25 mouse cellular contexts compared by ENCODE assay signal in the genomic region with DNA sequence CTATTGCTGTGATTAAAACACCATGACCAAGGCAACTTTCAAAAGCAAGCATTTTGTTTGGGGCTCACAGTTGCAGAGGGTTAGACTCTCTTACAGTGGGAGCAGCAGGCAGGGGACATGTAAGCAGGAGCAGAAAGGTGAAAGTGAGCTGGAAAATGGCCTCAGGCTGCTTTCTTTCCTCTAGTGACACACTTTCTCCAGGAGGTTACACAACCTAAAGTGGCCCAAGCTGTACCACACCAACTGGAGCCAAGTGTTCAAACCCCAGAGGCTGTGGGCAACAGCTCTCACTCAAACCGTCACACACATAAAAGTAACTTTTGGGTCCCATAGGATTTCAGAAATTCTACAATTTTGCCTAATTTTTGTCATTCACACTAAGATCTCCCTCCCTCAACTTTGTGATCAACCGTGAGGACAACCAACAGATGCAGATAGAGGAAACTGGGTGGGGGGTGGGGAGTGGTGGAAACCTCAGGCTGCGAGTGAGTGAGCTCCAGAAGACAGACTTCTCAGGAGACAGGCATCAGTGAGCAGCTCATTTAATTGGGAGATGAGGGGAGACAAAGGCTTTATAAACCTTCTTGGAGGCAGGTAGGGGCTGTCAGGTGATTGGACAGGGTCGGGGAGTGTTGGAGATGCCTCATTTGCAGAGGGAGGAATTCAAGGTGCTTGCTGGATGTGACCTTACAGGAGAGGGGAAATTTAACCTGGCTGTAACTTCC. TPM values are rescaled to one million over a fixed set of nuclear protein-coding genes. Genes with fewer than 3 reads are reported as not detected.
DNase-seq lines count a peak whose midpoint lies in the region; ATAC-seq and TF ChIP-seq lines count a peak whose summit lies in the region.
"Had no signal": no experiment of that assay in that cellular context is flagged by ENCODE, and none has a peak within 500 bp of the region (broad histone marks: within the 10 kb centered on the region; RNA-seq: fewer than 3 reads in every experiment).

No protein-coding gene starts in this region.

- no peak overlapping the region for H3K9ac ChIP-seq in liver, postnatal 0 days (replicated peaks)
- H3K9ac ChIP-seq in liver, embryonic 11.5 days (ENCODE audit: low read depth, low read length), result no peak overlapping the region
- H3K9ac ChIP-seq in hindbrain, postnatal 0 days (replicated peaks; ENCODE audit: low read length), result no peak overlapping the region
- H3K9ac ChIP-seq: embryonic facial prominence, embryonic 12.5 days; midbrain, embryonic 15.5 days had no signal

- no peak overlapping the region for H3K4me2 ChIP-seq in liver, postnatal 0 days (ENCODE audit: low read depth, low read length)
- H3K4me2 ChIP-seq in liver, embryonic 11.5 days, result no peak overlapping the region
- H3K4me2 ChIP-seq in hindbrain, postnatal 0 days (ENCODE audit: low read depth, low read length), result no peak overlapping the region
- H3K4me2 ChIP-seq: embryonic facial prominence, embryonic 12.5 days; midbrain, embryonic 15.5 days had no signal

- TF ChIP-seq EP300 in liver, postnatal 0 days (IDR thresholded peaks at IDR 0.05; ENCODE audit: low read depth), result no peak

- H3K36me3 ChIP-seq in liver, postnatal 0 days (replicated peaks; ENCODE audit: insufficient read depth, low read length), result no peaks in the 10 kb centered on the region
- no peaks in the 10 kb centered on the region for H3K36me3 ChIP-seq in liver, embryonic 11.5 days (ENCODE audit: control insufficient read depth, insufficient read depth, low read length)
- H3K36me3 ChIP-seq in hindbrain, postnatal 0 days (ENCODE audit: insufficient read depth, low read length), result no peaks in the 10 kb centered on the region
- H3K36me3 ChIP-seq: embryonic facial prominence, embryonic 12.5 days; midbrain, embryonic 15.5 days had no signal

- no peaks in the 10 kb centered on the region for H3K9me3 ChIP-seq in liver, postnatal 0 days (ENCODE audit: low read length)
- no peaks in the 10 kb centered on the region for H3K9me3 ChIP-seq in liver, embryonic 11.5 days (ENCODE audit: control insufficient read depth, low read length)
- no peaks in the 10 kb centered on the region for H3K9me3 ChIP-seq in hindbrain, postnatal 0 days (ENCODE audit: low read length)
- H3K9me3 ChIP-seq: embryonic facial prominence, embryonic 12.5 days; megakaryocyte, embryonic 14.5 days; midbrain, embryonic 15.5 days had no signal

- no peak for DNase-seq in liver, postnatal 0 days
- DNase-seq in liver, embryonic 11.5 days (ENCODE audit: low spot score), result no peak
- DNase-seq in B cell, adult 2 months, result peak; percentile 49 to 52
- peak; percentile 46 for DNase-seq in adipocyte (ENCODE audit: low spot score)
- no peak for DNase-seq in hindbrain, postnatal 0 days (ENCODE audit: low spot score)
- no peak for DNase-seq in right cerebral cortex, postnatal 14 days
- DNase-seq: adrenal gland, adult 2 months; cerebellum, adult 9-11 months; gastrocnemius, postnatal 10 days; heart, adult 2 months; heart, postnatal 4 days; left cerebral cortex, postnatal 4 days; liver; lung, adult 18-20 months; lung, postnatal 14 days; right cerebral cortex, postnatal 4 days; thymus, adult 2 months had no signal

- no peaks in the 10 kb centered on the region for H3K27me3 ChIP-seq in liver, postnatal 0 days (ENCODE audit: insufficient read depth, low read length)
- no peaks in the 10 kb centered on the region for H3K27me3 ChIP-seq in liver, embryonic 11.5 days (replicated peaks; ENCODE audit: control insufficient read depth, insufficient read depth, low read length)
- no peaks in the 10 kb centered on the region for H3K27me3 ChIP-seq in hindbrain, postnatal 0 days (ENCODE audit: insufficient read depth, low read length)
- H3K27me3 ChIP-seq: embryonic facial prominence, embryonic 12.5 days; midbrain, embryonic 15.5 days had no signal

- no peak overlapping the region for H3K27ac ChIP-seq in liver, postnatal 0 days (ENCODE audit: low read depth)
- no peak overlapping the region for H3K27ac ChIP-seq in liver, embryonic 11.5 days (ENCODE audit: low read depth, low read length)
- H3K27ac ChIP-seq in hindbrain, postnatal 0 days, result no peak overlapping the region
- H3K27ac ChIP-seq: embryonic facial prominence, embryonic 12.5 days; heart, adult 2 months; midbrain, embryonic 15.5 days had no signal

- no peak for TF ChIP-seq CTCF in liver, postnatal 0 days (IDR thresholded peaks at IDR 0.05; ENCODE audit: low read depth)
- no peak for TF ChIP-seq CTCF in hindbrain, postnatal 0 days (IDR thresholded peaks at IDR 0.05; ENCODE audit: low read depth)

- peak; percentile 25; the same call in 1 of the 2 replicates for ATAC-seq in liver, postnatal 0 days
- ATAC-seq in liver, embryonic 11.5 days (replicated peaks; ENCODE audit: low FRiP score), result no peak
- peak; percentile 70 for ATAC-seq in neutrophil, adult 5-6 weeks (ENCODE audit: extremely low read depth, insufficient number of reproducible peaks, low FRiP score, poor library complexity, severe bottlenecking)
- ATAC-seq in hindbrain, postnatal 0 days, result no peak
- ATAC-seq: forebrain, embryonic 14.5 days; hindbrain, embryonic 16.5 days; intestine, postnatal 0 days; midbrain, embryonic 15.5 days had no signal

- no peak overlapping the region for H3K4me3 ChIP-seq in liver, postnatal 0 days (ENCODE audit: low read depth, low read length)
- no peak overlapping the region for H3K4me3 ChIP-seq in liver, embryonic 11.5 days (ENCODE audit: low read depth, low read length)
- no peak overlapping the region for H3K4me3 ChIP-seq in hindbrain, postnatal 0 days (ENCODE audit: low read length)
- H3K4me3 ChIP-seq: embryonic facial prominence, embryonic 12.5 days; erythroblast, embryonic 14.5 days; heart, adult 2 months; megakaryocyte, embryonic 14.5 days; midbrain, embryonic 15.5 days had no signal

- WGBS in liver, postnatal 0 days (ENCODE audit: insufficient replicate concordance), result 41% methylated on average over 4 of the region's 4 CpGs
- WGBS in liver, embryonic 11.5 days, result 41% methylated on average over 4 of the region's 4 CpGs
- WGBS in hindbrain, postnatal 0 days, result 65% methylated on average over 4 of the region's 4 CpGs

- H3K4me1 ChIP-seq in liver, postnatal 0 days (ENCODE audit: insufficient read depth), result 0 out of 2 replicates have a peak, but pooled peaks cover 6% of the 10 kb centered on the region
- H3K4me1 ChIP-seq in liver, embryonic 11.5 days (replicated peaks; ENCODE audit: control insufficient read depth, insufficient read depth, low read length), result 0 out of 2 replicates have a peak, but pooled peaks cover 5% of the 10 kb centered on the region
- no peaks in the 10 kb centered on the region for H3K4me1 ChIP-seq in hindbrain, postnatal 0 days (ENCODE audit: insufficient read depth, low read length)
- H3K4me1 ChIP-seq: embryonic facial prominence, embryonic 12.5 days; midbrain, embryonic 15.5 days had no signal

RNA-seq across cellular contexts. Expression of gene Dennd6a, which starts 1.5 kb away (rescaled TPM):
- polyA plus RNA-seq in liver, postnatal 0 days (2015; fragmentation: Nextera tagmentation; extraction: Ambion mirVana), result 9.9 and 11.8 TPM in 2 replicates
- polyA plus RNA-seq in liver, embryonic 11.5 days (2014; fragmentation: Nextera tagmentation; extraction: Ambion mirVana), result 24.8 and 27.8 TPM in 2 replicates
- 51.9 and 58.2 TPM in 2 replicates for total RNA-seq in neutrophil, adult 5-6 weeks (2017)
- total RNA-seq in hindbrain, postnatal 0 days (2014; rRNA removed), result 23.8 and 33.8 TPM in 2 replicates
- polyA plus RNA-seq in hindbrain, postnatal 0 days (2015; fragmentation: Nextera tagmentation; extraction: Ambion mirVana), result 13.7 and 14.9 TPM in 2 replicates

RNA-seq across cellular contexts. Expression of gene Slmap, which starts 37.4 kb away (rescaled TPM):
- polyA plus RNA-seq in liver, postnatal 0 days (2015; fragmentation: Nextera tagmentation; extraction: Ambion mirVana), result 11.7 and 12.3 TPM in 2 replicates
- 27.5 and 28.4 TPM in 2 replicates for polyA plus RNA-seq in liver, embryonic 11.5 days (2014; fragmentation: Nextera tagmentation; extraction: Ambion mirVana)
- total RNA-seq in neutrophil, adult 5-6 weeks (2017), result 113 and 137 TPM in 2 replicates
- 16.1 and 17.1 TPM in 2 replicates for total RNA-seq in hindbrain, postnatal 0 days (2014; rRNA removed)
- polyA plus RNA-seq in hindbrain, postnatal 0 days (2015; fragmentation: Nextera tagmentation; extraction: Ambion mirVana), result 11.3 and 11.7 TPM in 2 replicates

Comparison
In these comparisons a context has a peak if more than half of its experiments do, and no peak if none do; other contexts are left out.
1. ATAC-seq: peak in liver, postnatal 0 days (single experiment) and neutrophil, adult 5-6 weeks (single experiment); none in liver, embryonic 11.5 days (single experiment) and hindbrain, postnatal 0 days (single experiment).
2. DNase-seq: peak in B cell, adult 2 months (2 of 2) and adipocyte (single experiment); none in liver, postnatal 0 days (single experiment), liver, embryonic 11.5 days (single experiment), hindbrain, postnatal 0 days (single experiment) and right cerebral cortex, postnatal 14 days (single experiment).